17 mouse cellular contexts compared by ENCODE assay signal in genomic region chr14:75708986-75709385, GRCm38 (mm10). TPM values are rescaled to one million over a fixed set of nuclear protein-coding genes. Genes with fewer than 3 reads are reported as not detected.
DNase-seq lines count a peak whose midpoint lies in the region; ATAC-seq and TF ChIP-seq lines count a peak whose summit lies in the region.
"Had no signal": no experiment of that assay in that cellular context is flagged by ENCODE, and none has a peak within 500 bp of the region (broad histone marks: within the 10 kb centered on the region; RNA-seq: fewer than 3 reads in every experiment).

No protein-coding gene starts in this region.

- ATAC-seq in kidney, embryonic 14.5 days (ENCODE audit: low FRiP score, low TSS enrichment), result no peak
- ATAC-seq in kidney, postnatal 0 days (replicated peaks; ENCODE audit: low FRiP score, low read depth), result peak; percentile 77
- ATAC-seq in hindbrain, embryonic 16.5 days, result no peak
- ATAC-seq: forebrain, embryonic 13.5 days; forebrain, postnatal 0 days had no signal

- H3K9me3 ChIP-seq in kidney, embryonic 14.5 days (ENCODE audit: control insufficient read depth, low read length), result no peaks in the 10 kb centered on the region
- no peaks in the 10 kb centered on the region for H3K9me3 ChIP-seq in kidney, postnatal 0 days (replicated peaks; ENCODE audit: low read length)
- H3K9me3 ChIP-seq in hindbrain, embryonic 16.5 days (ENCODE audit: control insufficient read depth, low read length), result no peaks in the 10 kb centered on the region
- H3K9me3 ChIP-seq: embryonic facial prominence, embryonic 10.5 days; forebrain, embryonic 13.5 days; hindbrain, embryonic 13.5 days had no signal

- DNase-seq in kidney, adult 18-20 months, result peak; percentile 23
- DNase-seq in kidney, adult 9 months, result peak; percentile 70
- DNase-seq in kidney, postnatal 0 days (ENCODE audit: low spot score), result peak; percentile 9
- no peak for DNase-seq in layer of hippocampus, adult 9-11 months
- no peak for DNase-seq in T-cell, adult 2 months (ENCODE audit: low spot score)
- DNase-seq: adrenal gland, adult 8-10 months; adrenal gland, postnatal 36 days; cerebellum, adult 2 months; cerebellum, postnatal 10 days; forebrain, postnatal 0 days; gastrocnemius, postnatal 14 days; heart, postnatal 14 days had no signal

- no peak overlapping the region for H3K27ac ChIP-seq in kidney, embryonic 14.5 days (ENCODE audit: low read depth, low read length)
- H3K27ac ChIP-seq in kidney, postnatal 0 days, result no peak overlapping the region
- no peak overlapping the region for H3K27ac ChIP-seq in hindbrain, embryonic 16.5 days (ENCODE audit: low read depth, low read length)
- H3K27ac ChIP-seq: embryonic facial prominence, embryonic 10.5 days; forebrain, embryonic 13.5 days; hindbrain, embryonic 13.5 days had no signal

- H3K4me3 ChIP-seq in kidney, embryonic 14.5 days (ENCODE audit: low read length), result no peak overlapping the region
- H3K4me3 ChIP-seq in kidney, postnatal 0 days (replicated peaks; ENCODE audit: low read depth, low read length), result no peak overlapping the region
- H3K4me3 ChIP-seq in hindbrain, embryonic 16.5 days (ENCODE audit: low read length), result no peak overlapping the region
- H3K4me3 ChIP-seq: embryonic facial prominence, embryonic 10.5 days; forebrain, embryonic 13.5 days; hindbrain, embryonic 13.5 days had no signal

- TF ChIP-seq CTCF in kidney, postnatal 0 days (IDR thresholded peaks at IDR 0.05; ENCODE audit: low read depth), result no peak

- peaks cover 4% of the 10 kb centered on the region; the same call in 1 of the 2 replicates for H3K4me1 ChIP-seq in kidney, embryonic 14.5 days (ENCODE audit: control insufficient read depth, insufficient read depth, low read length)
- no peaks in the 10 kb centered on the region for H3K4me1 ChIP-seq in kidney, postnatal 0 days (replicated peaks; ENCODE audit: insufficient read depth, low read length)
- no peaks in the 10 kb centered on the region for H3K4me1 ChIP-seq in hindbrain, embryonic 16.5 days (ENCODE audit: control insufficient read depth, insufficient read depth, low read depth, low read length)
- H3K4me1 ChIP-seq: embryonic facial prominence, embryonic 10.5 days; forebrain, embryonic 13.5 days; hindbrain, embryonic 13.5 days had no signal

- H3K4me2 ChIP-seq in kidney, embryonic 14.5 days (replicated peaks; ENCODE audit: low read depth, low read length), result no peak overlapping the region
- no peak overlapping the region for H3K4me2 ChIP-seq in kidney, postnatal 0 days (ENCODE audit: low read length)
- H3K4me2 ChIP-seq in hindbrain, embryonic 16.5 days (ENCODE audit: low read length), result no peak overlapping the region
- H3K4me2 ChIP-seq: forebrain, embryonic 13.5 days; hindbrain, embryonic 13.5 days had no signal

- H3K9ac ChIP-seq in kidney, embryonic 14.5 days (ENCODE audit: low read depth, low read length), result no peak overlapping the region
- no peak overlapping the region for H3K9ac ChIP-seq in kidney, postnatal 0 days (ENCODE audit: low read depth, low read length)
- no peak overlapping the region for H3K9ac ChIP-seq in hindbrain, embryonic 16.5 days (ENCODE audit: low read depth, low read length)
- H3K9ac ChIP-seq: forebrain, embryonic 13.5 days; forebrain, postnatal 0 days; hindbrain, embryonic 13.5 days had no signal

- H3K36me3 ChIP-seq in kidney, embryonic 14.5 days (ENCODE audit: control insufficient read depth, insufficient read depth, low read length), result peaks cover 39% of the 10 kb centered on the region
- H3K36me3 ChIP-seq in kidney, postnatal 0 days (ENCODE audit: insufficient read depth, low read length), result peaks cover 27% of the 10 kb centered on the region
- H3K36me3 ChIP-seq in hindbrain, embryonic 16.5 days (ENCODE audit: control insufficient read depth, insufficient read depth, low read length), result peaks cover 11% of the 10 kb centered on the region

- 68% methylated on average over 1 of the region's 1 CpGs for WGBS in kidney, embryonic 14.5 days
- WGBS in kidney, postnatal 0 days, result 72% methylated on average over 1 of the region's 1 CpGs
- WGBS in hindbrain, embryonic 16.5 days, result 87% methylated on average over 1 of the region's 1 CpGs

- no peaks in the 10 kb centered on the region for H3K27me3 ChIP-seq in kidney, embryonic 14.5 days (ENCODE audit: control insufficient read depth, insufficient read depth, low read length)
- no peaks in the 10 kb centered on the region for H3K27me3 ChIP-seq in kidney, postnatal 0 days (ENCODE audit: insufficient read depth, low read length)
- H3K27me3 ChIP-seq in hindbrain, embryonic 16.5 days (replicated peaks; ENCODE audit: control insufficient read depth, insufficient read depth, low read length), result no peaks in the 10 kb centered on the region
- H3K27me3 ChIP-seq: forebrain, embryonic 13.5 days; hindbrain, embryonic 13.5 days had no signal

RNA-seq across cellular contexts. Expression of gene Cog3, which starts 45.3 kb away (rescaled TPM):
- polyA plus RNA-seq in kidney, embryonic 14.5 days (2014; fragmentation: Nextera tagmentation; extraction: Ambion mirVana), result 12.0 and 24.9 TPM in 2 replicates
- polyA plus RNA-seq in kidney, postnatal 0 days (2015; fragmentation: Nextera tagmentation; extraction: Ambion mirVana), result 16.3 and 16.6 TPM in 2 replicates
- 15.8 and 18.3 TPM in 2 replicates for polyA plus RNA-seq in hindbrain, embryonic 16.5 days (2015; fragmentation: Nextera tagmentation; extraction: Ambion mirVana)

Comparison
In these comparisons a context has a peak if more than half of its experiments do, and no peak if none do; other contexts are left out.
1. DNase-seq: peak in kidney, adult 18-20 months (single experiment), kidney, adult 9 months (single experiment) and kidney, postnatal 0 days (single experiment); none in layer of hippocampus, adult 9-11 months (single experiment) and T-cell, adult 2 months (single experiment).